Mouse (Mus musculus) neural tube, embryonic 11.5 days (tissue): ENCODE results near the gene Trank1. TPM values are rescaled to one million over a fixed set of nuclear protein-coding genes. Genes with fewer than 3 reads are reported as not detected.

Experiments used
- ATAC-seq: fragments of 200-750 bp; cut with Nextera tagmentation; 2 replicates; pipeline ENCODE4 v1.8.0; 2017; ENCODE audit warnings: moderate number of reproducible peaks, mild to moderate bottlenecking, moderate TSS enrichment, moderate library complexity; ENCODE audit not compliant: insufficient read depth, low FRiP score, low TSS enrichment
- DNase-seq: peaks from one replicate; pipeline ENCODE4 v3.0.0-alpha.2; 2015; ENCODE audit warnings: low spot score
- H3K27ac ChIP-seq: fragments of 300-500 bp; sonication (generic); 2 replicates; pipeline ENCODE4 v1.5.1; 2014; ENCODE audit warnings: low read depth, mild to moderate bottlenecking, low read length
- H3K27me3 ChIP-seq: fragments of 300-500 bp; sonication (generic); 2 replicates; pipeline ENCODE4 v1.6.1; 2014; ENCODE audit warnings: mild to moderate bottlenecking, low read length, mixed read lengths; ENCODE audit not compliant: control insufficient read depth, insufficient read depth
- H3K36me3 ChIP-seq: fragments of 300-500 bp; sonication (generic); 2 replicates; pipeline ENCODE4 v1.6.1; 2014; ENCODE audit warnings: mild to moderate bottlenecking, low read length, moderate library complexity, mixed read lengths; ENCODE audit not compliant: control insufficient read depth, insufficient read depth
- H3K4me1 ChIP-seq: fragments of 300-500 bp; sonication (generic); 2 replicates; pipeline ENCODE4 v1.6.1; 2014; ENCODE audit warnings: low read length, mixed read lengths; ENCODE audit not compliant: control insufficient read depth, insufficient read depth
- H3K4me2 ChIP-seq: fragments of 300-500 bp; sonication (generic); 2 replicates; pipeline ENCODE4 v1.6.1; 2014; ENCODE audit warnings: low read depth, mild to moderate bottlenecking, moderate library complexity
- H3K4me3 ChIP-seq: fragments of 300-500 bp; sonication (generic); 2 replicates; pipeline ENCODE4 v1.5.1; 2014; ENCODE audit warnings: low read depth, low read length
- H3K9ac ChIP-seq: fragments of 300-500 bp; sonication (generic); 2 replicates; pipeline ENCODE4 v1.6.1; 2014; ENCODE audit warnings: mild to moderate bottlenecking, low read length
- H3K9me3 ChIP-seq: fragments of 300-500 bp; sonication (generic); 2 replicates; pipeline ENCODE4 v1.6.1; 2016; ENCODE audit warnings: low read length; ENCODE audit not compliant: control insufficient read depth
- WGBS: fragments of 180-500 bp; shearing (Covaris S2); extraction: QIAGEN DNeasy Blood & Tissue Kit; methylation state at CpG from one replicate; pipeline ENCODE4 v1.1.7; 2014; 5-methylcytosine and 5-hydroxymethylcytosine counted together
- polyA plus RNA-seq: library from polyadenylated mRNA; unstranded; fragments of >200 nt; fragmentation: Nextera tagmentation; extraction: Ambion mirVana; gene quantifications from 2 replicates; pipeline ENCODE4 v1.2.1, GENCODE M21; 2014

The Trank1 gene
- polyA plus RNA-seq, 1 experiment from 2014 or later: 0.16 TPM

- whole genome bisulfite sequencing: 85% methylated on average over 9 of the region's 9 CpGs
- no peak overlapping the region for H3K27ac ChIP-seq
- H3K36me3 ChIP-seq: no peaks in the 10 kb centered on the region
- H3K9ac ChIP-seq: no peak overlapping the region
- no peaks in the 10 kb centered on the region for H3K9me3 ChIP-seq
- ATAC-seq: no peak
- H3K4me3 ChIP-seq: no peak overlapping the region
- no peak overlapping the region for H3K4me2 ChIP-seq
- no peaks in the 10 kb centered on the region for H3K4me1 ChIP-seq
- no peaks in the 10 kb centered on the region for H3K27me3 ChIP-seq
- DNase-seq: no peak
These were observed 69.8 kb downstream of the Trank1 start for GRCm38 (mm10) chr9:111381056-111382025.

- DNase-seq (no peak), ATAC-seq (no peak)
- no peaks in the 10 kb centered on the region for H3K36me3 ChIP-seq
- 96% methylated on average over 6 of the region's 6 CpGs for WGBS
- H3K27ac ChIP-seq: no peak overlapping the region
- H3K4me2 ChIP-seq: no peak overlapping the region
- H3K9ac ChIP-seq: no peak overlapping the region
- H3K27me3 ChIP-seq: no peaks in the 10 kb centered on the region
- no peak overlapping the region for H3K4me3 ChIP-seq
- no peaks in the 10 kb centered on the region for H3K4me1 ChIP-seq
- no peaks in the 10 kb centered on the region for H3K9me3 ChIP-seq
These were observed 70.9 kb downstream of the Trank1 start for GRCm38 (mm10) chr9:111382469-111382868.

GRCm38 (mm10) chr9:111383046-111383445 lies 71.5 kb downstream of the Trank1 start:
- no peak overlapping the region for H3K27ac ChIP-seq
- H3K4me2 ChIP-seq: no peak overlapping the region
- no peak overlapping the region for H3K9ac ChIP-seq
- no peak for ATAC-seq
- 84% methylated on average over 3 of the region's 3 CpGs for WGBS
- no peaks in the 10 kb centered on the region for H3K36me3 ChIP-seq
- no peak for DNase-seq
- no peaks in the 10 kb centered on the region for H3K27me3 ChIP-seq
- H3K4me1 ChIP-seq: no peaks in the 10 kb centered on the region
- H3K9me3 ChIP-seq: no peaks in the 10 kb centered on the region
- no peak overlapping the region for H3K4me3 ChIP-seq

DNA sequence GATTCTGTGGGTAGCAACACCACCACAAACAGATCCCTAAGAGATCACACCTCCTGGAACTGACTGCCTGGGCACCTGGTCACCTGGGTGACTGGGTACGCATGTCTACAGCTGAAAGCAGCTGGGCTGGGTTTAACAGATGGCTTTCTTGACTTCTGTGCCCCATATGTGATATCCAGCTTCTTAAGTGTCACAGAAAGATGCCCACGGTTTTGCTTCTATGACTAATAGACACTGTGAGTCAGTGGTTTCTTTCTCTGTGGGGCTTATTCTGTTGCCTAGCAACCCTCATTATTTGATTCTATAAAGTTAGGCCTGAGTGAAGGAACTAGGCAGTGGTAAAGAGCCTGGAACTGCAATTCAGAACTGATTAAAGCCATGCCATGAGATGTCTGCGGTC lies 72.2 kb downstream of the Trank1 start:
- DNase-seq (no peak), ATAC-seq (no peak)
- Histone ChIP-seq H3K4me2 (no peak overlapping the region), H3K27ac (no peak overlapping the region), H3K4me1 (no peaks in the 10 kb centered on the region), H3K9ac (no peak overlapping the region), H3K9me3 (no peaks in the 10 kb centered on the region), H3K27me3 (no peaks in the 10 kb centered on the region), H3K36me3 (no peaks in the 10 kb centered on the region), H3K4me3 (no peak overlapping the region)
- WGBS: 67% methylated on average over 3 of the region's 3 CpGs

DNA sequence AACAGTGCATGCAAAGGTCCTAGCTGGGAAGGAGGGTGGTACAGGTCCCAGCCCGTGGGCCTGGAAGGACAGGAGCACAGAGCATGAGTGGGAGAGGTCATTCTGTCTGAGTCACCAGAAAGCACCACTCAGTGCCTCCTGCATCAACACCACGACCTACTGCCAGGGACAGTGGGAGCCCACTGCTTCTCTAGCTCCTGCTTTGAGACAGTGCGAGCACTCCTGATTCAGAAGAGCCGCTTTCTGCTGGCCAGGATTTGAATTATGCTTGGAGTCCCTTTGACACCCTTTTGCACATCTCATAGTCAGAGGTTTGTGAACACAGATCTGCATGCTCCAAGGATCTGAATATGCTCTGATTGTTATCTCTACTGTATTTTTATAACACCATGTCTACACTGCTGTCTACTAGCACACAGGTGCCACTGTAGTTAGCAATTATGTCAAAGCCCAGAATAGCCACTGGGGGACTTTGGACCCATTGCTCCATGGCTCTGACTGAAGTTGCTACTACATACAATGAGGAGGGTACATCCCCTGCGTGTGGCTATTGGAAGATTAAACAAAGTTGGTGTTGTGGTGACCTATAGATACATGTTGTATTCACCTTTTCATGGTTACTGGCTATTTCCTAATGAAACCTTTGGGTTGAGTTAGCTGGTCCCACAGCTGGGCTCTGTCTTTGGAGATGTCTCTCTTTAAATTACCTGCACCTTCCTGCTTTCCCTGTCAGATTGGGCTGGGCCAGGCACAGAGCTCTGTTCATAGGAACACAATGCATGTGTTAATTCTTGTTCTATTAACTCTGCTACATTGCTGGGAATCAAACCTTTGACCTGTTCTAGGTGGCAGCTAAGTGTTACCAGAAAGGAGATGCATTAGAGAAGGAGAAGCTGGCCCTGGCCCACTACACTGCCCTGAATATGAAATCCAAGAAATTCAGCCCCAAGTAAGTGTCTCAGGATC lies 74.3 kb downstream of the Trank1 start:
- Histone ChIP-seq H3K27me3 (no peaks in the 10 kb centered on the region), H3K27ac (no peak overlapping the region), H3K4me3 (no peak overlapping the region), H3K9ac (no peak overlapping the region), H3K4me1 (no peaks in the 10 kb centered on the region), H3K4me2 (no peak overlapping the region), H3K9me3 (no peaks in the 10 kb centered on the region), H3K36me3 (no peaks in the 10 kb centered on the region)
- ATAC-seq (no peak), DNase-seq (no peak)
- WGBS: 91% methylated on average over 5 of the region's 5 CpGs

DNA sequence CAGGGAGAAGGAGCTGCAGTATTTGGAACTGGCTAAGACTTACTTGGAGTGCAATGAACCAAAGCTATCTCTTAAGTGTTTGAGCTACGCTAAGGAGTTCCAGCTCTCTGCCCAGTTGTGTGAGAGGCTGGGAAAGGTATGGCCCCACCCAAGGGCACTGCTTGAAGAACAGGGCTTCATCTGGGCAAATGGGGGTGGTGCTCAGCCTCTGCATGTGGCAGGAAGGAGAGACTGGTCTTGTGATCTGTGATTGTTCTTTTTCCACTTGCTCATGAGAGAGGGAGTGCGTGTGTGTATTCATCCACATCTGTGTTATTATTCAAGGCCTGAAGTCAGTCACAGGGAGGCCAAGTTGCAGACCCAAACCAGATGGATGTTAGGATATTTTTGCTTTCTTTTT lies 75.0 kb downstream of the Trank1 start:
- Histone ChIP-seq H3K4me2 (no peak overlapping the region), H3K9ac (no peak overlapping the region), H3K27me3 (no peaks in the 10 kb centered on the region), H3K4me1 (no peaks in the 10 kb centered on the region), H3K36me3 (no peaks in the 10 kb centered on the region), H3K27ac (no peak overlapping the region), H3K9me3 (no peaks in the 10 kb centered on the region), H3K4me3 (no peak overlapping the region)
- no peak for DNase-seq
- no peak for ATAC-seq
- 78% methylated on average over 2 of the region's 2 CpGs for WGBS

GRCm38 (mm10) chr9:111387576-111387975 lies 76.0 kb downstream of the Trank1 start:
- 92% methylated on average over 4 of the region's 4 CpGs for WGBS
- no peak overlapping the region for H3K27ac ChIP-seq
- H3K4me3 ChIP-seq: no peak overlapping the region
- H3K27me3 ChIP-seq: no peaks in the 10 kb centered on the region
- H3K36me3 ChIP-seq: no peaks in the 10 kb centered on the region
- H3K9ac ChIP-seq: no peak overlapping the region
- no peak overlapping the region for H3K4me2 ChIP-seq
- no peaks in the 10 kb centered on the region for H3K9me3 ChIP-seq
- H3K4me1 ChIP-seq: no peaks in the 10 kb centered on the region
- no peak for ATAC-seq
- no peak for DNase-seq

- Histone ChIP-seq H3K9me3 (no peaks in the 10 kb centered on the region), H3K4me2 (no peak overlapping the region), H3K27ac (no peak overlapping the region), H3K9ac (no peak overlapping the region), H3K27me3 (no peaks in the 10 kb centered on the region), H3K4me1 (no peaks in the 10 kb centered on the region), H3K4me3 (no peak overlapping the region), H3K36me3 (no peaks in the 10 kb centered on the region)
- no peak for DNase-seq
- 87% methylated on average over 9 of the region's 9 CpGs for WGBS
- no peak for ATAC-seq
These were observed 78.5 kb downstream of the Trank1 start for GRCm38 (mm10) chr9:111390016-111390415.
